Mouse (Mus musculus): ENCODE measurements around the gene Lrfn3.

Lrfn3 gene

GRCm38 (mm10) chr7:30359276-30359865, 3.2 kb downstream of the Lrfn3 start:
- TF ChIP-seq GATA4 (IDR thresholded peaks at IDR 0.05; ENCODE audit: insufficient replicate concordance, low read length) = no peak

- TF ChIP-seq GATA4 (IDR thresholded peaks at IDR 0.05; ENCODE audit: insufficient replicate concordance, low read length) = no peak
These were observed 4.0 kb downstream of the Lrfn3 start for GRCm38 (mm10) chr7:30358378-30359186.

GRCm38 (mm10) chr7:30354059-30354458, 8.5 kb downstream of the Lrfn3 start:
- TF ChIP-seq GATA4 (IDR thresholded peaks at IDR 0.05; ENCODE audit: insufficient replicate concordance, low read length) = 0 out of 2 replicates have a peak, but pooled peaks have one; percentile 12

- TF ChIP-seq GATA4 (IDR thresholded peaks at IDR 0.05; ENCODE audit: insufficient replicate concordance, low read length) = no peak
These were observed 9.2 kb downstream of the Lrfn3 start for GRCm38 (mm10) chr7:30353279-30353822.

GRCm38 (mm10) chr7:30347828-30348227, 14.7 kb downstream of the Lrfn3 start:
- no peak for TF ChIP-seq GATA4 (IDR thresholded peaks at IDR 0.05; ENCODE audit: insufficient replicate concordance, low read length)

GRCm38 (mm10) chr7:30346635-30347379, 15.8 kb downstream of the Lrfn3 start:
- TF ChIP-seq GATA4 (IDR thresholded peaks at IDR 0.05; ENCODE audit: insufficient replicate concordance, low read length) = no peak

GRCm38 (mm10) chr7:30339432-30340109, 23.0 kb downstream of the Lrfn3 start:
- TF ChIP-seq GATA4 (IDR thresholded peaks at IDR 0.05; ENCODE audit: insufficient replicate concordance, low read length) = no peak

GRCm38 (mm10) chr7:30336384-30336783, 26.2 kb downstream of the Lrfn3 start:
- TF ChIP-seq GATA4 (IDR thresholded peaks at IDR 0.05; ENCODE audit: insufficient replicate concordance, low read length) = no peak

- TF ChIP-seq GATA4 (IDR thresholded peaks at IDR 0.05; ENCODE audit: insufficient replicate concordance, low read length) = no peak
These were observed 26.9 kb downstream of the Lrfn3 start for GRCm38 (mm10) chr7:30335688-30336087.

- TF ChIP-seq GATA4 (IDR thresholded peaks at IDR 0.05; ENCODE audit: insufficient replicate concordance, low read length) = no peak
These were observed 28.0 kb downstream of the Lrfn3 start for GRCm38 (mm10) chr7:30334563-30334962.

- no peak for TF ChIP-seq GATA4 (IDR thresholded peaks at IDR 0.05; ENCODE audit: insufficient replicate concordance, low read length)
These were observed 29.1 kb downstream of the Lrfn3 start for GRCm38 (mm10) chr7:30333436-30333835.

GRCm38 (mm10) chr7:30332622-30333259, 29.8 kb downstream of the Lrfn3 start:
- TF ChIP-seq GATA4 (IDR thresholded peaks at IDR 0.05; ENCODE audit: insufficient replicate concordance, low read length) = no peak

GRCm38 (mm10) chr7:30331887-30332286, 30.7 kb downstream of the Lrfn3 start:
- TF ChIP-seq GATA4 (IDR thresholded peaks at IDR 0.05; ENCODE audit: insufficient replicate concordance, low read length) = no peak

- TF ChIP-seq GATA4 (IDR thresholded peaks at IDR 0.05; ENCODE audit: insufficient replicate concordance, low read length) = no peak
These were observed 34.2 kb downstream of the Lrfn3 start for GRCm38 (mm10) chr7:30328379-30328778.

All from liver, adult (tissue).